Mouse (Mus musculus) heart, embryonic 15.5 days (tissue): ENCODE measurements around the gene Rbks. TPM values are rescaled to one million over a fixed set of nuclear protein-coding genes. Genes with fewer than 3 reads are reported as not detected.

ENCODE experiments used
- ATAC-seq: fragments of 200-750 bp; cut with Nextera tagmentation; replicated peaks from 2 replicates; pipeline ENCODE4 v1.8.0; 2017; ENCODE audit warnings: low read depth, moderate TSS enrichment; ENCODE audit not compliant: insufficient number of reproducible peaks, insufficient read depth, low FRiP score
- H3K27ac ChIP-seq: fragments of 300-500 bp; sonication (generic); 2 replicates; pipeline ENCODE4 v1.5.1; 2015; ENCODE audit warnings: mild to moderate bottlenecking, inconsistent platforms
- H3K27me3 ChIP-seq: fragments of 300-500 bp; sonication (generic); 2 replicates; pipeline ENCODE4 v1.6.1; 2015; ENCODE audit warnings: inconsistent platforms
- H3K36me3 ChIP-seq: fragments of 300-500 bp; sonication (generic); 2 replicates; pipeline ENCODE4 v1.6.1; 2015; ENCODE audit warnings: mild to moderate bottlenecking, inconsistent platforms
- H3K4me1 ChIP-seq: fragments of 300-500 bp; sonication (generic); replicated peaks from 2 replicates; pipeline ENCODE4 v1.6.1; 2015; ENCODE audit warnings: inconsistent platforms
- H3K4me2 ChIP-seq: fragments of 300-500 bp; sonication (generic); 2 replicates; pipeline ENCODE4 v1.6.1; 2015; ENCODE audit warnings: inconsistent platforms, mild to moderate bottlenecking, moderate library complexity
- H3K4me3 ChIP-seq: fragments of 300-500 bp; sonication (generic); 2 replicates; pipeline ENCODE4 v1.5.1; 2015; ENCODE audit warnings: mild to moderate bottlenecking, inconsistent platforms
- H3K9ac ChIP-seq: fragments of 300-500 bp; sonication (generic); 2 replicates; pipeline ENCODE4 v1.6.1; 2015; ENCODE audit warnings: mild to moderate bottlenecking, inconsistent platforms
- H3K9me3 ChIP-seq: fragments of 300-500 bp; sonication (generic); replicated peaks from 2 replicates; pipeline ENCODE4 v1.6.1; 2016; ENCODE audit warnings: inconsistent platforms
- whole genome bisulfite sequencing: fragments of 180-500 bp; shearing (Covaris S2); methylation state at CpG from one replicate; pipeline ENCODE4 v1.1.7; 2015; ENCODE audit warnings: mixed read lengths; 5-methylcytosine and 5-hydroxymethylcytosine counted together
- polyA plus RNA-seq: library from polyadenylated mRNA; unstranded; fragments of >200 nt; fragmentation: Nextera tagmentation; extraction: Ambion mirVana; gene quantifications from 2 replicates; pipeline ENCODE4 v1.2.1, GENCODE M21; 2015

The Rbks gene
- polyA plus RNA-seq, 1 experiment from 2014 or later, result 3.9 TPM

DNA sequence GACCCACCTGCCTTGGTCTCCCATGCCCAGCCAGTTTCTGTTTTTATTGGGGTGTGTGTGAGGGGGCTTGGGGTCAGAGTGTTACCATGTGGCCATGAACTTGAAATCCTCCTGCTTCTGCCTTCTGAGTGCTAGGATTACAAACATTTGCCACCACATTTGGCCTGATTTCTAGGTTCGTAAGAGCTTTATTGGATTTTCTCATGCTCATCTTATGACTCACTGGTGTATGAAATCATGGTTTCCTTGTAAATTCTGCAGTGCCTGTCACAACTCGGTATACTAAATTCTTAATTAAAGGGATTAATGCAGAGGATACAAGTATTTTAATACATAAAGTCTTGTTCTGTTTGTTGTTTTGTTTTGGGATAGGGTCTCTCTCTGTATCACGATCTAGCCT lies 77.1 kb downstream of the Rbks start:
- H3K4me1 ChIP-seq, result peaks cover 2% of the 10 kb centered on the region; the same call in 1 of the 2 replicates
- H3K9me3 ChIP-seq, result no peaks in the 10 kb centered on the region
- no peak for ATAC-seq
- peaks cover 42% of the 10 kb centered on the region for H3K36me3 ChIP-seq
- WGBS, result 90% methylated on average over 3 of the region's 3 CpGs
- H3K4me3 ChIP-seq, result no peak overlapping the region
- H3K4me2 ChIP-seq, result no peak overlapping the region
- no peak overlapping the region for H3K9ac ChIP-seq
- no peak overlapping the region for H3K27ac ChIP-seq
- no peaks in the 10 kb centered on the region for H3K27me3 ChIP-seq

DNA sequence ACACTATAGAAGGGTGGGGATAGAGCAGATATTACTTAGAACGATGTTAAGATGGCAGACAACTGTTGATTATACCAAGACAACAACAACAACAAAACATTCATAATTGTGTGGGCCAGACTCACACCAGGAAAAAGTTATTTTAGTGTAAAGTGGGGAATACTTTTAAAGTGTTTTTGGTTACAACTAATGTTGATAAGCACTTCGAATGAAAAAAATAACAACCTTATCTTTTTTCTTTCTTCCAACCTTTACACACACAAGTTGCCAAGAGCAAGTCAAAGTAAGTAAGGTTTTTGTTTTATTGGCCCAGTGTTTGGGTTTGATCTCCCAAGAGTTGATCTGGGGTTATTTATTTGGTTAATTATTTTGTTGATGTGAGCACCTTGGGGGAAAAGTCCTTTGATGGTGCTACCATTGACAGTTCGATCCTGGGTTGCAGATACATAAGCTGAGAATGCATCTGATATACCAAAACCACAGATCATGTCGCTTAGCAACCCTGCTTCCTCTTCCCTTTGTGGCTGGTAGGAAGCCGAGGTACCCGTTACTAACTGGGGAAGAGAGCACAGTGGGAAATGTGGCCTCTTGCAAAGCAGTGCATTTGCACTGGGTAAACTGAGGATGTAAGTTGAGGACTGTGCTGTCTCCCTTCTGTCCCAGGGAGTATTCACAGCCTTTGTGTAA lies 82.9 kb downstream of the Rbks start:
- Histone ChIP-seq H3K4me3 (peak overlapping the region; percentile 70), H3K27me3 (no peaks in the 10 kb centered on the region), H3K36me3 (peaks cover 30% of the 10 kb centered on the region), H3K9me3 (no peaks in the 10 kb centered on the region), H3K4me1 (peaks cover 12% of the 10 kb centered on the region), H3K9ac (peak overlapping the region; percentile 68), H3K4me2 (peak overlapping the region; percentile 64), H3K27ac (peak overlapping the region; percentile 90)
- no peak for ATAC-seq
- WGBS, result 46% methylated on average over 6 of the region's 6 CpGs

DNA sequence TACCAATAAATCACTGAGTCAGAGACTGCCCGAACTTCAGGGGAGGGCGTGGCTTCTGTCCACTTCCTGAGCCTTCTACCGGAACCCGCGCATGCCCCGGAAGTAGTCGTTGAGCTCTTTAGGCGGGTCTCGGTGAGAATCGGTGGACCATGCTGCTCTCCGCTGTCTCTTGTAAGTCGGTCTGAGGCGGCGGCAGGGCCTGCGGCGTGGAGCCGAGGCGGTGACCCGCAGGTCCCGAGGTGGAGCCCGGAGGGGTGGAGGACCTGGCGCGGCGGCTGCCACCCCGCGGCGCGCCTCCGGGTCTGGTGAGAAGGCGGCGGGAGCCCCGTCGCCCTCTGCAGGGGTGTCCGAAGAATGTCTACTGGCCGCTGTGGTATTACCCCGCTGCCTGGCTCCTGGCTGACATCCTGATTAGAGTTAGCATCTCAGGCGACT lies 83.6 kb downstream of the Rbks start:
- peak overlapping the region; percentile 68 for H3K9ac ChIP-seq
- WGBS, result under 1% methylated on average over 37 of the region's 37 CpGs
- peak; percentile 87 for ATAC-seq

DNA sequence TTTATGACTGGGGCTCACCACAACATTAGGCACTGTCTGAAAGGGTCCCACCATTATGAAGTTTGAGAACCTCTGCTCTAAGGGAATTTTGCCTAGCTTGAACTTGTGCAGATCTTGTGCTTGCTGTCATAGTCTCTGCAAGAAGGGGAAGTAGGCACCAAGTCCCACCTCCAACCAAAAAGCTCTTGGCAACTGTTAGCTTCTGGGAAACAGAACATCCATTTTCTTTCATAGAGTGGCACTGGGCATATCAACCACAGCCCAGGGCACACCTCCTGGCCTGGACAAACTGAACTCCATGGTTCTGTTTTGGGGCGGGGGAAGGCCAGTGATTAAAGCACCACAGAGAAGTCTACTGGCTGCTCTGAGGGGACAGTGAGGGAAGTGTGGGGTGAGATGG lies 86.2 kb downstream of the Rbks start:
- Histone ChIP-seq H3K36me3 (peaks cover 8% of the 10 kb centered on the region), H3K27ac (no peak overlapping the region), H3K4me3 (no peak overlapping the region), H3K9me3 (no peaks in the 10 kb centered on the region), H3K4me1 (peaks cover 12% of the 10 kb centered on the region), H3K9ac (no peak overlapping the region), H3K27me3 (no peaks in the 10 kb centered on the region), H3K4me2 (no peak overlapping the region)
- 84% methylated on average over 1 of the region's 1 CpGs for WGBS
- no peak for ATAC-seq

More for the DNA sequence above, 83.6 kb downstream of the Rbks start:
- Histone ChIP-seq H3K4me2 (peak overlapping the region; percentile 64), H3K4me3 (peak overlapping the region; percentile 70), H3K27me3 (no peaks in the 10 kb centered on the region), H3K27ac (peak overlapping the region; percentile 90), H3K9me3 (no peaks in the 10 kb centered on the region), H3K4me1 (peaks cover 12% of the 10 kb centered on the region), H3K36me3 (peaks cover 24% of the 10 kb centered on the region)

DNA sequence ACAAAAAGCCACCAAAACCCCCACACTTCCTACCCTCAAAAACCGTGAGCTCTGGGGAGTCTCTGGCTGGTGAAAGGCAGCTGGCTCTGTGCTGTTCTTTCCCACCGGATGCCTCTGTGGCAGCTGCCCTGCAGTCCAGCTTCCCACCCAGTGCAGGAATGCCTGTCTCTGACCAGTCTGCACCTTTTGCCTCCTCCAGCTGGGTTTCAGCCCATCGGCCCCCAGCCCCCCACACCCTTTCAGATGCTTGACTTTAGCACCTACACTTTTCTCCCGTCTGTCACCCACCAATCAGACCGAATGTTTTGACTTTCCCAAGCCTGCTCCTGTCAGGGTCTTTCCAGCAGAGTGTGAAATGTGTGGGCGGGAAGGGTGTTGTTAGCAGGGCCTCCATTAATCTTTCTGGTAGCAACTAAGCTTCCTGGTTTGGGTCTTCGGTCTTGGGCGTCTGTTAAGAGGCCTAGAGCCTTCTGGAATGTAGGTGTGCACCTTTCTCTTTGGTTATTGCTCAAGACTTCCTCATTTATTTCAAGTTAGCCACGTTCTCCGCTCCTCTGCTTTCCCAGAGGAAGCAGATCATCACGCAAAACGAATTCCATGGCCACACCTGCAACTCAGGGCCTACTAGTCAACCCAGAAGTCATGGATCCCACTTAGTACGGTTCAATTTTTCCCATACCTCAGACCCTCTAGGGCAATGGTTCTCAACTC lies 86.9 kb downstream of the Rbks start:
- Histone ChIP-seq H3K9me3 (no peaks in the 10 kb centered on the region), H3K9ac (no peak overlapping the region), H3K4me3 (no peak overlapping the region), H3K27me3 (no peaks in the 10 kb centered on the region), H3K27ac (no peak overlapping the region), H3K4me2 (no peak overlapping the region), H3K4me1 (peaks cover 11% of the 10 kb centered on the region), H3K36me3 (0 out of 2 replicates have a peak, but pooled peaks cover 5% of the 10 kb centered on the region)
- WGBS, result 55% methylated on average over 13 of the region's 13 CpGs
- ATAC-seq, result no peak

DNA sequence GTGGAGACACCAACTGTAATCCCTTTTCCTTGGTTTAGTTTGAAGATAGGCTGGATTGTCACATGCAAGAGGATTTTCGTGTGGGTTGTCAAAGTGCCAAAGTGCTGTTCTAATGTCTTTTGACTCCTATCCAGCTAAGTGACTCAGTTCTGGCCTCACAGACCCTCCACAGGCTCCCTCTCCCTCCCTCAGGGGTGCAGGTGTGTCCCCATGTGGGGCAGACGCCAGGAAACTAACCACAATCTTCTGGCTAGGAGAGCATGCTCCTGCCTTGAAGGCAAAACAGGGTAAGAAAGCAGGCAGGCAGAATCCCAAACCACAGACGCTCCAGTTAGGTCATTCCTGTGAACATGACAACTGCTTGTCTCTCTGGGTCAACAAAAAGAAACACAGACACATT lies 91.3 kb downstream of the Rbks start:
- no peak for ATAC-seq
- 50% methylated on average over 3 of the region's 3 CpGs for WGBS

DNA sequence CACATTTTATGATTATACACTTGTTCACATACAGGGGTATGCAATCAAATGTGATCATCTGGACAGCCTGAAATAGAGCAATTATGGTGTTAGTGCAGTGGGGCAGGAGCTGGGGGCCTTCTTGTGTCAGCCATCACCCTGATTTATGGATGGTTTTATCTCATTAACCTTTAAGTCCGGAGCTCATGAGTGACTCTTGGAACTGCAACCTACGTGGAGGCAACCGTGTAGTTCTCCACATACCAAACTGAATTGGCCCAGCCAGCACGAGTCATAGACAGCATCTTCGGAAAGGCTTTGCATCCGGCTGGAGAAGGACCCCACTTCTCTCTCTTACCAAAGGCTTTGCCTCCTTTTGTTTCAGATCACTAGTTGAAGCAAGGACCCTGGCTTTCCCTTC lies 93.7 kb downstream of the Rbks start:
- Histone ChIP-seq H3K4me2 (no peak overlapping the region), H3K27ac (no peak overlapping the region), H3K4me3 (no peak overlapping the region), H3K36me3 (no peaks in the 10 kb centered on the region), H3K4me1 (peaks cover 3% of the 10 kb centered on the region; the same call in 1 of the 2 replicates), H3K9ac (no peak overlapping the region), H3K27me3 (no peaks in the 10 kb centered on the region), H3K9me3 (no peaks in the 10 kb centered on the region)
- 72% methylated on average over 6 of the region's 6 CpGs for whole genome bisulfite sequencing
- no peak for ATAC-seq

More for the DNA sequence above, 91.3 kb downstream of the Rbks start:
- Histone ChIP-seq H3K4me3 (no peak overlapping the region), H3K9ac (no peak overlapping the region), H3K9me3 (no peaks in the 10 kb centered on the region), H3K4me1 (peaks cover 3% of the 10 kb centered on the region; the same call in 1 of the 2 replicates), H3K27me3 (no peaks in the 10 kb centered on the region), H3K27ac (no peak overlapping the region), H3K36me3 (no peaks in the 10 kb centered on the region), H3K4me2 (no peak overlapping the region)

DNA sequence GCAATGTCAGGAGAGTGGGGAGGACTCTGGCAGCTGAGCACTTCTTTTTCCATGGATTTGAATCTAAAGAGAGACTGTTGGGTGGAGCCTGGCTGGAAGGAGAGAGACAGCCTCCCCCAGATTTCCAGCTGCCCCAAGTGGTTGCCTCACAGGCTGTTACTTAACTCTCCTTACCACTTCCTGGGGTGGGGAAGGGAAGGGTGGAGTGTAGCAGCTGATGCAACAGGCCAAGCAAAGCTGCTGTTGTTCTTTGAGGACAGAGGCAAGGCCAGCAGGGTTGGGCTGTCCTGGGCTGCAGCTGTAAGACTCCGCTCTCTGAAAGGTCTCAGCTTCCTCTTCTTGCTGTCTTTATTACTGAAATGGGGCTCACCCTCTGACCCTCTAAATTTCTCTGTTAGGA lies 95.0 kb downstream of the Rbks start:
- Histone ChIP-seq H3K36me3 (no peaks in the 10 kb centered on the region), H3K4me2 (no peak overlapping the region), H3K9ac (no peak overlapping the region), H3K4me3 (no peak overlapping the region), H3K4me1 (peaks cover 10% of the 10 kb centered on the region), H3K27me3 (no peaks in the 10 kb centered on the region), H3K27ac (peak overlapping the region; percentile 15; the same call in 1 of the 2 replicates), H3K9me3 (no peaks in the 10 kb centered on the region)
- ATAC-seq, result peak; percentile 55; the same call in 1 of the 2 replicates
- 76% methylated on average over 1 of the region's 1 CpGs for WGBS

DNA sequence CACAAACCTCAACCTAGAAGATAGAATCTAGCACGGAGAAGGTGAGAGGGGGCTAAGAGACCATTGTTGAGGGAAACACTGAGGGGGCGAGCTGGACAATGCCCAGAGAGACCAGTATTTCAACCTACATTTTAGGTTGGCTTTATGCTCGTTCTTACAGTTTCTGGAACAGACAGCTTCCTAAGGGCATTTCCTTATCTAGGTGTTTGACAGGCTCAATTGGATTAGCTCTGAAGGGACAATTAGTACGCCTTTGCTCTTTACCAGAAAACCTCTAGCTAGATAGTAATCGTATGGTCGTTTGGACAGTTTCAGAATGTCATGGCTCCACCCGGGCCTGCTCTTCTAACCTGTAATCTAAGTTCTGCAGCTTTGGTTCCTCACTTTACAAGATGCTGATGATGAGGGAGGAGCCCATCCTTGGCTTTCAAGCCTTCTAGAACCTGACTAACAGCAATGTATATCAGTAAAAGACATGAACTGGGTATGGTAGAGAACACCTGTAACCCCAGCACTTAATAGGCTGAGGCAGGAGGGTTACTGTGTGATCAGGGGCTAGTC lies 96.2 kb downstream of the Rbks start:
- H3K27me3 ChIP-seq, result no peaks in the 10 kb centered on the region
- H3K4me1 ChIP-seq, result peaks cover 20% of the 10 kb centered on the region
- no peak overlapping the region for H3K4me3 ChIP-seq
- H3K4me2 ChIP-seq, result no peak overlapping the region
- H3K9ac ChIP-seq, result no peak overlapping the region
- H3K27ac ChIP-seq, result no peak overlapping the region
- ATAC-seq, result no peak
- 60% methylated on average over 7 of the region's 7 CpGs for WGBS
- no peaks in the 10 kb centered on the region for H3K36me3 ChIP-seq
- no peaks in the 10 kb centered on the region for H3K9me3 ChIP-seq

DNA sequence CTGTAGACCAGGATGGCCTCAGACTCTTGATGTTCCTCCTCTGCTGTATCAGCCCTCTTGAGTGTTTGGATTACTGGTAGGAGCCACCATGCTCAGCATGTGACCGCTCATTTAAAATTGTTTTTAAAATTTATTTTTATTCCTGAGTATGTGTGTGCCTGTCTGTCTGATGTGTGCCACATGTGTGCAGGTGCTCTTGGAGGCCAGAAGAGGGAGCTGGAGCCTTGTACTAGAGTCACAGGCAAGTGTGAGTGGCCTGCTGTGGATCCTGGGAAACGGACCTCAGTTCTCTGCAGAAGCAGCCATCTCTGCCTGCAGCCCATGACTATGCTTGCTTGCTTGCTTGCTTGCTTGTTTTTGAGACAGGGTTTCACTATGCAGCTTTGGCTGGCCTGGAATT lies 98.3 kb downstream of the Rbks start:
- Histone ChIP-seq H3K9me3 (no peaks in the 10 kb centered on the region), H3K36me3 (no peaks in the 10 kb centered on the region), H3K27me3 (no peaks in the 10 kb centered on the region), H3K9ac (no peak overlapping the region), H3K4me1 (peaks cover 25% of the 10 kb centered on the region), H3K4me2 (no peak overlapping the region), H3K27ac (no peak overlapping the region), H3K4me3 (no peak overlapping the region)
- ATAC-seq, result no peak
- 80% methylated on average over 2 of the region's 2 CpGs for WGBS

DNA sequence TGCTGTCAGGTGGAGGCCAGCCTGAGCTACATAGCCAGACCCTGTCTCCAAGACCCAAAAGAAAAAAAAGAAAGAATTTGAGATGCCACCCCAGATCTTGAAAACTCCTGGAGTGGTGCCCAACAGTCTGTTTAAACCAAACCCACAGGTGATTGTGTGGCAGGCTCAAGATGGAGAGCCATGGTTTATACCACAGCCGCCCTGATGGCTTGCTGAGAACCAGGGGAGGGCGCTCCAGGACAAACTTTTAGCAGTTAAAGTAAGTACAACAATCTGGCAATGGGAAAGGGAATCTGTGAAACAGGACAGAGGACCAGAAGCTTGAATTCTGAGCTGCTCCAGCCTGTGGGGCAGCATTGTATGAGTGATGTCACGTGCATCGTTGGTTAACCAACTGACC lies 98.8 kb downstream of the Rbks start:
- Histone ChIP-seq H3K9me3 (no peaks in the 10 kb centered on the region), H3K9ac (no peak overlapping the region), H3K27ac (no peak overlapping the region), H3K4me2 (no peak overlapping the region), H3K27me3 (no peaks in the 10 kb centered on the region), H3K4me1 (peaks cover 25% of the 10 kb centered on the region), H3K36me3 (no peaks in the 10 kb centered on the region), H3K4me3 (no peak overlapping the region)
- 73% methylated on average over 4 of the region's 4 CpGs for WGBS
- ATAC-seq, result no peak
